Mouse (Mus musculus) liver, embryonic 14.5 days (tissue): Measurements from ENCODE around the gene Rhpn2. TPM values are rescaled to one million over a fixed set of nuclear protein-coding genes. Genes with fewer than 3 reads are reported as not detected.

Experiments
- ATAC-seq: fragments of 200-750 bp; cut with Nextera tagmentation; 2 replicates; pipeline ENCODE4 v1.8.0; 2017; ENCODE audit warnings: moderate number of reproducible peaks, mild to moderate bottlenecking, moderate library complexity; ENCODE audit not compliant: insufficient read depth
- DNase-seq, 3 experiments: peaks; one replicate each; pipeline ENCODE4 v3.0.0-alpha.2; 2012 to 2013; ENCODE audit warnings: low read depth in 3 of 3, low spot score in 3 of 3
- H3K27ac ChIP-seq: fragments of 300-500 bp; sonication (generic); 2 replicates; pipeline ENCODE4 v1.5.1; 2014; ENCODE audit warnings: moderate library complexity, mild to moderate bottlenecking, control low read depth, inconsistent platforms
- H3K27me3 ChIP-seq: fragments of 300-500 bp; sonication (generic); 2 replicates; pipeline ENCODE4 v1.6.1; 2014; ENCODE audit warnings: mild to moderate bottlenecking, low read length, moderate library complexity; ENCODE audit not compliant: control insufficient read depth, insufficient read depth
- H3K36me3 ChIP-seq: fragments of 300-500 bp; sonication (generic); replicated peaks from 2 replicates; pipeline ENCODE4 v1.6.1; 2014; ENCODE audit warnings: low read depth; ENCODE audit not compliant: control insufficient read depth, insufficient read depth
- H3K4me1 ChIP-seq, 2 experiments: fragments of 200-500 bp in 1 of 2; fragments of 300-500 bp in 1 of 2; sonication (generic) in 1 of 2; replicated peaks; 2 replicates each; pipeline ENCODE4 v1.6.1; 2012 to 2014; ENCODE audit warnings: antibody characterized with exemption in 1 of 2, inconsistent platforms in 1 of 2, low read length in 1 of 2; ENCODE audit not compliant: control insufficient read depth in 2 of 2, insufficient read depth in 2 of 2
- H3K4me2 ChIP-seq: fragments of 300-500 bp; sonication (generic); 2 replicates; pipeline ENCODE4 v1.6.1; 2014; ENCODE audit warnings: low read depth, mild to moderate bottlenecking, control low read depth, moderate library complexity
- H3K4me3 ChIP-seq, 2 experiments: fragments of 200-500 bp in 1 of 2; fragments of 300-500 bp in 1 of 2; sonication (generic) in 1 of 2; 2 replicates each; pipeline ENCODE4 v1.5.1; 2012 to 2014; ENCODE audit warnings: low read depth in 2 of 2, low read length in 2 of 2, mild to moderate bottlenecking in 2 of 2, control low read depth in 1 of 2, inconsistent platforms in 1 of 2, moderate library complexity in 1 of 2; ENCODE audit not compliant: insufficient read depth in 1 of 2
- H3K9ac ChIP-seq: fragments of 300-500 bp; sonication (generic); replicated peaks from 2 replicates; pipeline ENCODE4 v1.6.1; 2014; ENCODE audit warnings: mild to moderate bottlenecking, control low read depth, moderate library complexity
- H3K9me3 ChIP-seq: fragments of 300-500 bp; sonication (generic); 2 replicates; pipeline ENCODE4 v1.6.1; 2016; ENCODE audit warnings: low read length, mixed read lengths; ENCODE audit not compliant: control insufficient read depth
- CTCF ChIP-seq: IDR thresholded peaks from 2 replicates; pipeline ENCODE4 v1.5.1; 2016; ENCODE audit warnings: antibody characterized with exemption, low read depth, control low read depth
- EP300 ChIP-seq: IDR thresholded peaks from 2 replicates; pipeline ENCODE4 v1.6.1; 2016; ENCODE audit warnings: antibody characterized with exemption, low read depth
- WGBS: fragments of 180-500 bp; shearing (Covaris S2); extraction: QIAGEN DNeasy Blood & Tissue Kit; methylation state at CpG from one replicate; pipeline ENCODE4 v1.1.7; 2014; ENCODE audit not compliant: insufficient replicate concordance; 5-methylcytosine and 5-hydroxymethylcytosine counted together
- polyA plus RNA-seq, 2 experiments: library from polyadenylated mRNA; depleted of rRNA in 1 of 2; stranded (reverse) in 1 of 2; unstranded in 1 of 2; fragments of >200 nt; fragmentation: Nextera tagmentation in 1 of 2; extraction: Ambion mirVana in 1 of 2; gene quantifications; 2 replicates each; pipeline versions ENCODE4 v1.2.1 to v1.2.3; 2012 to 2014

The Rhpn2 gene
- polyA plus RNA-seq, 2 experiments: 2.8 to 3.0 TPM

- no peaks in the 10 kb centered on the region for H3K27me3 ChIP-seq
- DNase-seq (no peak), ATAC-seq (no peak)
- WGBS: 29% methylated on average over 16 of the region's 16 CpGs
- H3K9ac ChIP-seq: no peak overlapping the region
- no peak for TF ChIP-seq CTCF
- TF ChIP-seq EP300: no peak
- H3K36me3 ChIP-seq: no peaks in the 10 kb centered on the region
- no peak overlapping the region for H3K27ac ChIP-seq
- H3K4me3 ChIP-seq: no peak overlapping the region
- H3K9me3 ChIP-seq: no peaks in the 10 kb centered on the region
- no peak overlapping the region for H3K4me2 ChIP-seq
- H3K4me1 ChIP-seq: no peaks in the 10 kb centered on the region
Measured at GRCm38 (mm10) chr7:35379492-35380119, 45.6 kb downstream of the Rhpn2 start.

GRCm38 (mm10) chr7:35380351-35380750, 46.4 kb downstream of the Rhpn2 start:
- 65% methylated on average over 8 of the region's 8 CpGs for WGBS
- no peak for TF ChIP-seq EP300
- TF ChIP-seq CTCF: no peak
- ATAC-seq (no peak), DNase-seq (no peak)
- Histone ChIP-seq H3K27ac (no peak overlapping the region), H3K4me3 (no peak overlapping the region), H3K27me3 (no peaks in the 10 kb centered on the region), H3K36me3 (no peaks in the 10 kb centered on the region), H3K9me3 (no peaks in the 10 kb centered on the region), H3K4me1 (no peaks in the 10 kb centered on the region), H3K4me2 (no peak overlapping the region), H3K9ac (no peak overlapping the region)

- DNase-seq (no peak), ATAC-seq (0 out of 2 replicates have a peak, but pooled peaks have one; percentile 5)
- no peaks in the 10 kb centered on the region for H3K27me3 ChIP-seq
- WGBS: 58% methylated on average over 15 of the region's 16 CpGs
- no peak overlapping the region for H3K27ac ChIP-seq
- H3K9ac ChIP-seq: no peak overlapping the region
- TF ChIP-seq EP300: no peak
- no peak for TF ChIP-seq CTCF
- no peaks in the 10 kb centered on the region for H3K36me3 ChIP-seq
- no peaks in the 10 kb centered on the region for H3K9me3 ChIP-seq
- H3K4me3 ChIP-seq: no peak overlapping the region
- no peak overlapping the region for H3K4me2 ChIP-seq
- no peaks in the 10 kb centered on the region for H3K4me1 ChIP-seq
Measured at GRCm38 (mm10) chr7:35381861-35382260, 47.9 kb downstream of the Rhpn2 start.

GRCm38 (mm10) chr7:35382706-35383353, 48.9 kb downstream of the Rhpn2 start:
- H3K4me2 ChIP-seq: no peak overlapping the region
- H3K4me3 ChIP-seq: no peak overlapping the region
- H3K36me3 ChIP-seq: no peaks in the 10 kb centered on the region
- no peaks in the 10 kb centered on the region for H3K27me3 ChIP-seq
- no peak for ATAC-seq
- H3K9me3 ChIP-seq: no peaks in the 10 kb centered on the region
- no peak for TF ChIP-seq CTCF
- TF ChIP-seq EP300: no peak
- H3K9ac ChIP-seq: no peak overlapping the region
- 50% methylated on average over 2 of the region's 2 CpGs for WGBS
- no peak overlapping the region for H3K27ac ChIP-seq
- H3K4me1 ChIP-seq: no peaks in the 10 kb centered on the region
- DNase-seq: no peak

GRCm38 (mm10) chr7:35386525-35386952, 52.6 kb downstream of the Rhpn2 start:
- H3K9me3 ChIP-seq: no peaks in the 10 kb centered on the region
- DNase-seq (no peak), ATAC-seq (peak; percentile 13; the same call in 1 of the 2 replicates)
- H3K4me3 ChIP-seq: no peak overlapping the region
- peak; percentile 82 for TF ChIP-seq CTCF
- no peak for TF ChIP-seq EP300
- H3K27me3 ChIP-seq: no peaks in the 10 kb centered on the region
- no peaks in the 10 kb centered on the region; the same call in 1 of the 2 replicates for H3K36me3 ChIP-seq
- 39% methylated on average over 6 of the region's 6 CpGs for WGBS
- no peak overlapping the region for H3K27ac ChIP-seq
- H3K4me2 ChIP-seq: no peak overlapping the region
- H3K4me1 ChIP-seq: no peaks in the 10 kb centered on the region
- H3K9ac ChIP-seq: no peak overlapping the region
